Mouse (Mus musculus): Measurements from ENCODE around the gene Dus1l. TPM values are rescaled to one million over a fixed set of nuclear protein-coding genes. Genes with fewer than 3 reads are reported as not detected.
"Not testable (repeated sequence)": the region's sequence is repeated elsewhere in the genome, so short reads cannot be mapped to it uniquely, and the experiment has no call there.

Gene Dus1l
- total RNA-seq, 2 experiments from 2014 or later = 47.8 to 57.2 TPM

DNA sequence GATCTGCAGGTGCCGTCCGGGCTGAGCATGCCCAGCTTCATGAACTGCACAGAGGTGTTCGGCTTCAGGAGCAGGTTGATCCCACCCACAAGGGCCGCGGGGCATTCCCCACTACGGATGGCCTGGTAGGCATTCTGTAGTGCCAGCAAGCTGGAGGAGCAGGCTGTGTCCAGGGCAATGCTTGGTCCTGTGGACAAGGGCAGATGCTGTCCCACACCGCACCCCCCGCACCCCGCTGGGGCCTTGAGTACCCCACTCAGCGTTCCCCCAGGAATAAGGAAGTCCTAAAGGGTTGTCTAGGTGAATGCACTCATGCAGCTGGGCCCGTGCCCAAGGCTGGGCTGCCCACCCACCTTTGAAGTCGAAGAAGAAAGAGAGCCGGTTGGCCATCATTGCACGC lies 24.3 kb upstream of the Dus1l start:
- DNase-seq (ENCODE audit: low spot score in 2 of 2) = no peak

DNA sequence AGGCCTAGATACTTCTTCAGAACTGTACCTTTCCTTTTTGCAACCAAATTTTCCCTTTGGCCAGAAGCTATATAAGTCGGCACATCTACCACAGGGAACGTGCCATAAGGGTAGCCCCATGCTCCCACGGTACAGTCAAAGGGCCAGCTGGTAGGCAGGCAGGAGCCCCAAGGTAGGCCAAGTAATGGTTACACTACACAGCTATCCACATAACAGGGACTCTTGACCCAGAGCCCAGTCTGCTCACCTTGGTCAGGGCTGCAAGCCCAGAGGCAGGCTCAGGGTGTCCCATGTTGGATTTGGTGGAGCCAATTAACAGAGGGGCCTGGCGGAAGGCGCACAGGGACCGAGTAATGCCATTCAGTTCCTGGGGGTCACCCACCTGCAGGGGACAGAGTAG lies 23.4 kb upstream of the Dus1l start:
- no peak for DNase-seq (ENCODE audit: low spot score in 2 of 2)

DNA sequence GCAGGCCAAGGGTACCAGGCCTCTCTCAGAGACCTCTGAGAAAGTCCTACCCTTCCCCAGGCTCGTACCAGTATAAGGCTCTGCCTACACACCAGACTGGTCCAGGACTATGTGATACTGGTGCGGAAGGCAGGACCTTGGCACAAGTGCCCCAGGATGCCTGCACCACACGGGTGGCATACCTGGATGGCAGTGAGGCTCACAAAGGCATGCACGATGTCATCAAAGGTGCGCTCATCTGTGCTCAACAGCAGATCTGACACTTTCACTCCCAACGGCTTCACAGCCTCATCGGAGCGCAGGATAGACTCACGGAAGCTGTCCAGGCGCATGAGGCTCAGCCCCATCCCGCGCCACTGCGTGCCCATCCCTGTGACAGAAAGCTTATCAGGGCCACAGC lies 22.0 kb upstream of the Dus1l start:
- DNase-seq (ENCODE audit: low spot score in 2 of 2) = no peak

DNA sequence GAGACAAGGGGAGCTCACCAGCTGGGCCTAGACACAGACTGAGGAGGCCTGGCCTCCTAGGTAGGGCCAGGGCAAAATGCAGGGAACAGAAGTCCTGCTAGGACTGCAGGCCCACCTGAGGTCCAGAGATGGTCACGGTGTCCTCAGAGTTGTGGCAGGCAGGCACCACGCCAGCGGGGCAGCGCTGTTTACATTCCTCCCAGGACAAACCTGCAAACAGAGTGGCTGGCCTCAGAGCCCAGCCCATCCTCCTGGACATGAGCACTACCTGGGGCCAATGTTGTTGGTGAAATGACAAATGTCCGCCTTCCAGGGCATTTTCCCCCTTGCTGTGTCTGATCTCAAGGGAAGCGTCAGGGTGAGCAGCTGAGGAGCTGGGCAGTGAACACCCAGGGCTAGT lies 21.2 kb upstream of the Dus1l start:
- no peak for DNase-seq (ENCODE audit: low spot score in 2 of 2)

DNA sequence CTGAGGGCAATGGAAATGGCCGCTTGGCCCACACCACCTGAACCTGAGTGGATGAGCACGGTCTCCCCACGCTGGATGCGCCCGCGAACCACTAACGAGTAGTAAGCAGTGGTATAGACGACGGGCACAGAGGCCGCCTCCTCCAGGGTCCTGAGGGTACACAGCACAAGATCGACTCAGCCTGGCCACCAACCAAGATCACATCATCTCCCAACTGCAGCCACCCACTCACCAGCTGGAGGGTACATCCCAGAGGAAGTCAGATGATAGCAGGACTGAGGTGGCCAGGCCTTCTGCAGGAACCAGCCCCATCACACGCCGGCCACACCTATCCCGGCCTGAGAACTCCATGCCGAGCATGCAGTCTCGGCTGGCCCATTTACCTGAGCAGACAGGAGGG lies 15.9 kb upstream of the Dus1l start:
- DNase-seq (ENCODE audit: low spot score in 2 of 2) = no peak

DNA sequence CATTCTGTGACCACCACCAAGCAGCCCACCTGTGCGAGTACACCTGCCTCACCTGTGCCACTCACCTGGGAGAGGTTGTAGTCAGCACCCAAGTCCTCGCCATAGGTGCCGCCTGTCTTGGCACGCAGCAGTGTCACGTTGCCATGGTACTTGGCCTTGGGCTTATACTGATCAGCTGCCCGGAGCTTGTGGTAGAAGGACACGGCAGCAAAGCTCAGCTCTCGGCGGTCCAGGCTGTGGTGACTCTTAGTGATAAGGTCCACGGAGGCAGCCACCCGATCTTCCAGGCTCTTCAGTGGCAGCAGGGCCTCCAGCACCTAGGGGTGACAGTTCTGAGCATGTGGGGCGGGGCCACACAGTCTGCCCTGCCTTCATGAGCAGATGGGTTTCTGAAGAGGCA lies 11.8 kb upstream of the Dus1l start:
- DNase-seq (ENCODE audit: low spot score in 2 of 2) = no peak

DNA sequence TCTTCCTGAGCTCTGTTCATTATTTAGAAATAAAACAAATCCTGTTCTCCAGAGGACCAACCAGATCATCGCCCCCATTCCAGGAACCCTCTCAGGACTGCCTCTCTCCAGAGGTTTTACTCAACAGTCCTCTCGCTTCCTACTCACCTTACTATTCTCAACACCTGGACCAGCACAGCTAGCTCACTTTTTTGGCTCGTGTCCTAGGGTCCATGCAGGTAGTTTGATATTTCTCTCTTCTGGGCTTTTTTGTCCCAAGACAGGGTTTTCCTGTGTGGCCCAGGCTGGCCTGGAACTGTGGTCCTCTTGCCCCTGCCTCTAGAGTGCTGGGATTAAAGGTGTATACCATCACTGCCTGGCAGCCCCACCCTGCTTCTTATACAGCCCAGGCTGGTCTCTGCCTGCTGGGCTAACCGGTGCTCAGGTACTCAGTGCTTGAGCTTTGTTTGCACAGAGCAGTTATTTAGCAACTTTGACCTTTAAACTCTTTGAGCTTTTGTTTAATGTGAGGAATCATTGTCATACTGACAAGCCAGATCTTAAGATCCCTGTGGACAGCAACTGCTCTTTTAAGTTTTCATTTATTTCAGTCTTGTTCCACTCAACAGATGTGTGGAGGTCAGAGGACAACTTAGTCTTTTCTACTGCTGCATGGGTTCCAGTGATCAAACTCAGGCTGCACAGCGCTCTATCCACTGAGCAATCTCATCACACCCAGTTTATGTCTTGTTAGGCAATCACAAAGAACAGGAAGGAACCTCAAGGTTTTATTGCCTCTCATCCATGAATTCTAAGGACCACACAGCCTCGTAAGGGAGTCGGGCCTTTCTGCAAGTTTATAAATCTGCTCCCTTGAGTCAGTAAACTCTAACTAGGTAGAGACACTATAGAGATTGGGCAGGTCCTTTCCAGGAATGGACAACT lies 9.4 kb upstream of the Dus1l start:
- DNase-seq (ENCODE audit: low spot score in 2 of 2) = no peak

DNA sequence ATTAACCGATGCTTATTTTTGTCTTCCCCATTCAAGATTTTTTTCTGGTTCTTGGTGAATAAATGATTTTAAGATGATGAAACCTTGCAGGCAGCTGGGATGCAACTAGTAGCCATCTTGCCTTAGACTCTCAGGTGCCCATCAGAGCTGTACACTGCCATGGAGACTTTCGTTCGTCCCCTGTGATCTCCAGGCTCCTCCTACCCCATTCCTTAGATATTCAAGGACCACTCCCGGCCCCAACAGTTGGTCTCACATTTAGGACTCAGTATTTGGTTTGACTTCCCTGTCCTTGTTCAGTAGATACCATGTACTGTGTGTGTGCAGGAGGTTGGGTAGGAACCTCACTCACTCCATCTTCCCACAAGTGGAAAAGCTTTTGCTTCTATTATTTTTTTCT lies 8.6 kb upstream of the Dus1l start:
- DNase-seq (ENCODE audit: low spot score in 2 of 2) = no peak

DNA sequence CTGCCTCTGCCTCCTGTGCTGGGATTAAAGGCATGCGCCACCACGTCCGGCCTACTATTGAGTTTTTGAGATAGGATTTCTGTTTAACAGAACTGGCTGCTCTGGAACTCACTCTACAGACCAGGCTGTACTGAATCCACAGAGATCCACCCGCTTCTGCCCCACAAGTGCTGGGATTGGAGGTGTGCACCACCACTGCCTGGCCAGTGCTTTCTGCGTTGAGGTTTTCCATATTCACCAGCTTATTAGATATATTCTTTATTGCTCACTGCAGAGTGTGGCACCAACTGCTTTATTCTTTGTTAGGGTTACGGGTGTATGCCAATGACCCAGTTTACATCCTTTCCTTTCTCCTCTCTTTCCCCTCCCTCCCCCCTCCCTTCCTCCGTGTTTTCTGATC lies 8.1 kb upstream of the Dus1l start:
- DNase-seq (ENCODE audit: low spot score in 2 of 2) = no peak

DNA sequence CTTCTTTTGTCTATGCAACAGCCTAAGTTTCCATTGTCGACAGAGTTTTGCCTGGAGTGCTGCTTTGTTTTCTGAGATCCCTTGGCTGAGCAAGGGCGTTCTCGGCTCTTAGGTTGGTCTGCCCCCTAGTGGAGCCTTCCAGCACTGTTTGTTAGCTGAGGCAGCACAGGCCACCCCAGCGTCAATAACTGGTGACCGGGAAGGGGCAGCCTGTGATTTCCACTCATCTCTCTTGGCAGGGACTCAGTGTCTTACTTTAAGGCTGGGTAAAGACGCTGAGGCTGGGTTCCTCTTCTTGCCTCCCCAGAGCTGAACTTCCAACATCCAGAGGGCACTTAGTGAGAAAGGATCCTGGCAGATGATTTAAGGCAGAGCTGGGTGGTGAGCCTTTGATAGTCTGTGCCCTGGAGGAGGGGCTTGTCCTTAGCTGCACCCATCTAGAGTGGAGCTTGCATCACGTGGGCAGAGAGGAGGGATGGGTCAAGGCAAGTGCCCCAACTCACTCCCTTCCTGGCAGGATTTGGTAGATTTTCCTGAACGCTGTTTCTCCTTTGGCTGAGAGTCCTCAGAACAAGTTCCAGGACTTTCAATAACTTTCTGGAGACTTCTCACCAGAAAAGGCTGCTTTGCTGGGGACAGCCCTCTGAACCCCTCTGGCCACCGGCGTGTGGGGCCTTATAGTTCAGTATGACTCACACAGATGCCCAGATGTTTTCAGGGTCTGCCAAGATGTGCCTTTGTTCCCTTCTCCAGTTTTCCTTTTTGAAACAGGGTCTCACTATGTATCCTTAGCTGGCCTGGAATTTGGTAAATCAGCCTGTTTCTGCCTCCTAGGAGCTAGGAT lies 4.1 kb upstream of the Dus1l start:
- DNase-seq (ENCODE audit: low spot score in 2 of 2) = peak; percentile 88 to 90

DNA sequence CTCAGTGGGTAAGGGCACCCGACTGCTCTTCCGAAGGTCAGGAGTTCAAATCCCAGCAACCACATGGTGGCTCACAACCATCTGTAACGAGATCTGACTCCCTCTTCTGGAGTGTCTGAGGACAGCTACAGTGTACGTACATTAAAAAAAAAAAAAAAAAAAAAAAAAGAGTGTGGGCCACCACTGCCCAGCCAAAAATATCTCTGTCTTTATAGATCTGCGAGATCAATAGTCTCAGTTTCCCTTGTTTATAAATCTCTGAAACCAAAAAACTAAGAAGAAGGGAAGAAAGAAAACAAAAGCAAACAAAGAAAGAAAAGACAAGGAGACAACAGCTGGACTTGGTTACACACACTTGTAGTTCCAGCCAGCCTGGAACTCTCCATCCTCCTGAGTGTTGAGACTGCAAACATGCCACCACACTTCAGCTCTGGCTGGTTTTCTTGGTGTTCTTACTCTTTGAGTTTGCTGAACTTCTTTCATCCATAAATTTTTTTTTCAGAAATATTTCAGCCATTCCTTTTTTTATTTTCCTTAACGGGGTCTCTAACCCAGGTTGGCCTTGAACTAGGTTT lies 3.2 kb upstream of the Dus1l start:
- DNase-seq (ENCODE audit: low spot score in 2 of 2) = no peak

DNA sequence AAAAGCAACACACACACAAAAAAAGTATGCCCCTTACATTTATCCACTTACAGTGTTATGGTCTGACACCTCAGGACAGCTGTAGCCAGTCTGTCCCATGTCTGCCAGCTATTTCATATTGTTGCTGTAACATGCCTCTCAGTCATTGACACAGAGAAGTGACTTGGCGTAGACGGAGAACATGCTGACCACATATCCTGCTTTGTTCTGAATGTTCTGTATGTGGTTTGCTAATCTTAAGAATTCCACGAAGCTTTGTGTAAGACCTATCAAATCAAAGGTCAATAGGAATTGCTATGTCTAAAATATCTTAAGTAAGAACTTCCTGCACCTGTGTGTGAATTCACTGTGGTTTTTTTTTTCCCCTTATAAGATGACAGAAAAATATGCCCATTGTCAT lies 2.0 kb upstream of the Dus1l start:
- no peak for DNase-seq (ENCODE audit: low spot score in 2 of 2)

DNA sequence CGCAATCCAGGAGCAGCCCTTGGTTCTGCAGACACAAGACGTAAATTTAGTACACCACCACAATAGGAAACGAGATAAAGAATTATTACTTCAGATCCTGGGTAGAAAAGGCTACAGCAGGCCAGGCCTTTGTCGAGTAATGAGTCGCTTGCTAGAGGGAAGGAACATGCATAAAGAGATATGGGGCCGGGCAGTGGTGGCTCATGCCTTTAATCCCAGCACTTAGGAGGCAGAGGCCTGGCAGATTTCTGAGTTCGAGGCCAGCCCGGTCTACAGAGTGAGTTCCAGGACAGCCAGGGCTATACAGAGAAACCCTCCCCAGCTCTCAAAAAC lies 377 bp upstream of the Dus1l start:
- no peak for DNase-seq (ENCODE audit: low spot score in 2 of 2)

DNA sequence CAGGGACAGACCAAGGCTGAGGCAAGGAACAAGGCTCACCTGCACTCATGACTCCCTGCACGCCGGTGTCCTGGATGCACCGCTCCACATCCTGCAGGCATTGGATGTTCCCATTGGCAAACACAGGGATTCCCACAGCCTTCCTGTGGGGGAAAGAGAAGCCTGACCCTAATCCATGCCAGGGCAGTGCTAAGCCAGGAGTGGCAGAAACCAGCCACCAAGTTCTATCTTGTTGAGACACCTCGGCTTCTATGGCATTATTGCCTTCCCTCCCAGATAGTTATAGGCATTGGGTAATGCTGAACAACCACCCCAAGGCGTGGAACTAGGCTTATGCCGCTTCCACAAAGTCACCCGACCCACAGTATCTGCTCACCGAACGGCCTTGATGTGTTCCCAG lies 3.6 kb downstream of the Dus1l start:
- DNase-seq (ENCODE audit: low spot score in 2 of 2) = no peak

DNA sequence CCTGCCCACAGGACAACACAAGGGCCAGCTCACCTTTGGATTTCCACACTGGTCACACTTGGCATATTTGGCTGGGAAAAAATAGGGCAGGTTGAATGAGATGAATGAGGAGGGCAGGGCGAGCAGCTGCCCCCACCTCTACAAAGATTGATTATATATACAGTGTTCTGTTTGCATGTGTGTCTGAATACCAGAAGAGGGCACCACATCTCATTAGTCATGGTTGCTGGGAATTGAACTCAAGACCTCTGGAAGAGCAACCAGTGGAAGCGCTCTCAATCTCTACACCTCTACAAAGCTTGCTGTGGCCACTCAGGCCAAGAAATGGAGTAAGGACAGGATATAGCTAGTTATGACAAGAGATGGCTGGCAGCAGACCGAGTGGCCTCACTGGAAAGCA lies 6.4 kb downstream of the Dus1l start:
- no peak for DNase-seq (ENCODE audit: low spot score in 2 of 2)

DNA sequence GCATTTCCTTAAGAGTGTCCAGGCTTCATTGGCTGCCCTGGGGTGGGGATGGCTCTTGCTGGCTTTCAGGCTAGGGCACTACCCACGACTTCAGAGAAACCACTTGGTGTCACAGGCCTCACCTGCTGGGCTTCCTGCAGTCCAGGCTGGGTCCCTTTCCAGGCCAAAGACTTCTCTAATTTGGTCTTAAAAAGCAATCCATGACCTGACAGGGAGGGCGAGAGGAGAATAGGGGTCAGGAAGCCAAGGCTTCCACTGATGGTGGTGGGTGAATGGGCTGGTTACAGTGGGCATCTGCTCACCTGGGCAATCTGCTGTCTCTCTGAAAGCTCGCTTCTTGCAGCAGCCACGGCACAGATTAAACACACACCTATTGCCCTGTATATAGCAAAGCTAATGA lies 6.8 kb downstream of the Dus1l start:
- DNase-seq (ENCODE audit: low spot score in 2 of 2) = no peak

DNA sequence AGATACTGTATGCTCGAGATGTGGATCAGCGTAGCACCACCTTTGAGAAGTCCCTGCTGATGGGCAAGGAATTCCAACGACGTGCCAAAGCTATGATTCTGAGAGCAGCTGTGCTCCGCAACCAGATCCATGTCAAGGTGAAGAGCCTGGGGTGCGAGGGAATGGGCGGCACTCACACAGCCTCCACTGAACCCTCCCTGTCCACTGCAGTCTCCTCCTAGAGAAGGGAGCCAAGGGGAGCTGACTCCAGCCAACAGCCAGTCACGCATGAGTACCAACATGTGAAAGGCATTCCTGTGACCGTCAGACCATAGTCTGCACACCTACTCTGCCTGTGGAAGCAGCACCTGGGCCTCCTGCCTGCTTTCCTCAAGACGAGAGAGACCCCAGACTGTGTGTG lies 7.7 kb downstream of the Dus1l start:
- DNase-seq (ENCODE audit: low spot score in 2 of 2) = not testable (repeated sequence)

DNA sequence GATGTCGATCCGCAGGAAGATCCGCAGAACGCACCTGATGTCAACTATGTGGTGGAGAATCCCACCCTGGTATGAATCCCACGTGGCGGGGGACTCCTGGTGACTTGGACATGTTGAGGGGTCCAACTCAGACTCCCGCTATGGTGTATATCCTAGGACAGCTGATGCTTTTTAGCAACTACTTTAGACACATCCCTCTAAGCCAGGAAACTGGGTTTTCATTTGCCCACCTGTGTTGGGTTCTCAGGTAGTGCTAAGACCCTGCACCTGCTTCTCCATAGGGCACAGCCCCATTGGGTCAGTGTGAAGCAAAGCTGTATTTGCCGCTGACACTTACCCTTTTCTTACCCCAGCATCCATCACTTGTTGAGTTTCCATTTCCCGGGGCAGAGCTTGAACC lies 11.1 kb downstream of the Dus1l start:
- DNase-seq (ENCODE audit: low spot score in 2 of 2) = no peak

DNA sequence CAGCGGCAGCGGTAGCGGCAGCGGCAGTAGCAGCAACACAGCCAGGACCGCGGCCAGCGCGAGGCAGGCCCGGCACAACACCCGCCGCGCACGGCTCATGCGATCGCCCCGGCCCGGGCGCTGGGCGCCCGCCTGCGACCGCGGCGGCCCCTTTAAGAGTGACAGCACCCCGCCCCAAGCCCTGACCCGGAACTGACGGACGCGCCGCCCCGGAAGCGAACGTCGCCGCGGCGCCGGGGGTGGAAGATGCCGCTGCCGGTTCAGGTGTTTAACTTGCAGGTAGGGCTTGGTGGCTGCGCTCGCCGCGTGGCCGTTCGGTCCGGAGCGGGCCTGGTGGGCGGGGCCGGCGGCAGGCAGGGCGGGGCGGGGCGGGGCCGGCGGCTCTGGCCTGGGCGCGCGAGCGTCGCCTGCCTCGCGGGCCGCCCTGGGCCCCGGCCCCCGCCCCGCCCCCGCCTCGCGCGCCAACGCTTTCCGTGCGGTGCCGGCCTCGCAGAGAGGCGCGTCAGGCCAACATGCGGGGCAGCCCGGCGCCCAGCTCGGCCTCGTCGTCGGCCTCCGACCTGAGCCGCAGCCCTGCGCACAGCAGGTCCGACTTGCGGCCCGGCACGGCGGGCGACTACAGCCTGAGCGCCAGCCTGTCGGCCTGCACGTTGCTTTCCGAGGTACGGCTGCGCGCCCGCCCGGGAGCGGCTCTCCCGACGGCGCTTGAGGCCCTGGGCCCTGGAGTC lies 12.0 kb downstream of the Dus1l start, which contains the start of the genes Rfng and Gps1:
Gene Rfng, minus strand, starts transcription at position 144 of the 728 bp plus-strand sequence.
Gene Gps1, plus strand, starts transcription at position 209 of the 728 bp plus-strand sequence.
- peak; percentile 84 to 85 for DNase-seq (ENCODE audit: low spot score in 2 of 2)

DNA sequence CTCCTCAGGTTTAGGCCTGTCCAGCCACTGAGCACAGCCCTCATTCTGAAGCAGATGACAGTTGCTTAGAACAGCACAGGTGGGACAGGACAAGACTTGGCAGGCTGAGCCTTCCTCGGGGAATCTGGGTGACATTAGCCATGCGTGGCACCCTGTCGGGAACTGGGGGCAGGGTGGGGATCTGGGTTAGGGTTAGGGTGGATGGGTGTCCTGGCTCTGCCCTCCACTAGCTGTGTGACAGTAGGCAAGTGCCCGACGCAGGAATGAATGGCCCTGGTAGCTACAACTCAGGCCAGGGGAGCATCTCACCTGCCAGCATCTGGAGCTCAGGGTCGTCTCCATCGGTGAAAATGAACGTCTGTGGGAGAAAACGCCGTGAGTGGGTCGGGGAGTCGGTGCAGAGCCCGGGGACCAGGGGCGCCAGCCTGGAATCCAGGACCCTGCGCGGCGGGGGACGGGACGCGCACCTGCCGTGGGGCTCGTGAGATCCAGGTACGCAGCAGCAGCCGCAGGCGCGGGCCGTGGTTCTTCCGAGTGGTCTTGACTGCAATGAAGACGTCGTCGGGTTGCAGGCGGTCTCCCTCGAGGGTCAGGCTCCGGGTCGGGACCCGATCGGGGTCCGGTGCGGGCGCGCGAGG lies 12.7 kb downstream of the Dus1l start:
- peak in 1 of 2 experiments; percentile 43 for DNase-seq (ENCODE audit: low spot score in 2 of 2)

DNA sequence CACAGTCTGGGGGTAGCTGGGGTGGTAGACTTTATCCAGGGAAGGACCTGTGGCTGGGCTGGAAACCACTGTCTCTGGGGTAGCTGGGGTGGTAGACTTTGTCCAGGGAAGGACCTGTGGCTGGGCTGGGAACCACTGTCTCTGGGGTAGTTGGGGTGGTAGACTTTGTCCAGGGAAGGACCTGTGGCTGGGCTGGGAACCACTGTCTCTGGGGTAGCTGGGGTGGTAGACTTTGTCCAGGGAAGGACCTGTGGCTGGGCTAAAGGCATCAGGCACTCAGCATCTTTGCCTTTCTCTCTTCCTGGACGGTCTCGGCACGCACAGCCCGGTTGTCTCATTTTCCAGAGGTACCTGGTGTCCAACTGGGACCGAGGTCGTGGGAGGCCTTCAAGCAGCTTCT lies 14.8 kb downstream of the Dus1l start:
- DNase-seq (ENCODE audit: low spot score in 2 of 2) = not testable (repeated sequence)
